Mouse (Mus musculus): ENCODE measurements around the gene Tjp1.

The Tjp1 gene

GRCm38 (mm10) chr7:65527071-65528007, at the start of gene Tjp1:
Gene Tjp1 (minus strand): TSS chr7:65527781.
- peak; percentile 73 for DNase-seq

GRCm38 (mm10) chr7:65577118-65577517, 49.5 kb upstream of the Tjp1 start:
- DNase-seq: no peak

- DNase-seq: peak; percentile 35
Measured at GRCm38 (mm10) chr7:65572731-65573130, 45.1 kb upstream of the Tjp1 start.

GRCm38 (mm10) chr7:65570691-65571090, 43.1 kb upstream of the Tjp1 start:
- peak; percentile 21 for DNase-seq

- no peak for DNase-seq
Measured at GRCm38 (mm10) chr7:65555996-65556395, 28.4 kb upstream of the Tjp1 start.

- DNase-seq: no peak
Measured at GRCm38 (mm10) chr7:65545741-65546140, 18.2 kb upstream of the Tjp1 start.

GRCm38 (mm10) chr7:65532689-65533088, 5.1 kb upstream of the Tjp1 start:
- no peak for DNase-seq

GRCm38 (mm10) chr7:65523116-65523515, 4.5 kb downstream of the Tjp1 start:
- DNase-seq: no peak

GRCm38 (mm10) chr7:65522490-65522889, 5.1 kb downstream of the Tjp1 start:
- no peak for DNase-seq

GRCm38 (mm10) chr7:65520622-65521021, 7.0 kb downstream of the Tjp1 start:
- no peak for DNase-seq

- DNase-seq: peak; percentile 55
Measured at GRCm38 (mm10) chr7:65519788-65520563, 7.6 kb downstream of the Tjp1 start.

GRCm38 (mm10) chr7:65516903-65517302, 10.7 kb downstream of the Tjp1 start:
- DNase-seq: no peak

- no peak for DNase-seq
Measured at GRCm38 (mm10) chr7:65513451-65514179, 14.0 kb downstream of the Tjp1 start.

- DNase-seq: peak; percentile 51
Measured at GRCm38 (mm10) chr7:65509357-65509756, 18.2 kb downstream of the Tjp1 start.

GRCm38 (mm10) chr7:65507341-65507740, 20.2 kb downstream of the Tjp1 start:
- DNase-seq: no peak

- DNase-seq: no peak
Measured at GRCm38 (mm10) chr7:65502486-65503322, 24.9 kb downstream of the Tjp1 start.

GRCm38 (mm10) chr7:65500746-65501145, 26.8 kb downstream of the Tjp1 start:
- DNase-seq: no peak

- peak; percentile 70 for DNase-seq
Measured at GRCm38 (mm10) chr7:65497733-65498583, 29.6 kb downstream of the Tjp1 start.

GRCm38 (mm10) chr7:65490526-65490925, 37.1 kb downstream of the Tjp1 start:
- DNase-seq: no peak

GRCm38 (mm10) chr7:65489742-65490141, 37.8 kb downstream of the Tjp1 start:
- DNase-seq: no peak

- no peak for DNase-seq
Measured at GRCm38 (mm10) chr7:65489195-65489594, 38.4 kb downstream of the Tjp1 start.
